Mouse (Mus musculus): ENCODE data around the gene Nup133. TPM values are rescaled to one million over a fixed set of nuclear protein-coding genes. Genes with fewer than 3 reads are reported as not detected.

Nup133 gene
- polyA plus RNA-seq, 1 experiment from 2014 or later, result 39.5 TPM

- WGBS, result 86% methylated on average over 3 of the region's 3 CpGs
- no peak overlapping the region for H3K4me2 ChIP-seq (ENCODE audit: low read depth, low read length)
Observed at GRCm38 (mm10) chr8:123925671-123926070, 23.4 kb downstream of the Nup133 start.

DNA sequence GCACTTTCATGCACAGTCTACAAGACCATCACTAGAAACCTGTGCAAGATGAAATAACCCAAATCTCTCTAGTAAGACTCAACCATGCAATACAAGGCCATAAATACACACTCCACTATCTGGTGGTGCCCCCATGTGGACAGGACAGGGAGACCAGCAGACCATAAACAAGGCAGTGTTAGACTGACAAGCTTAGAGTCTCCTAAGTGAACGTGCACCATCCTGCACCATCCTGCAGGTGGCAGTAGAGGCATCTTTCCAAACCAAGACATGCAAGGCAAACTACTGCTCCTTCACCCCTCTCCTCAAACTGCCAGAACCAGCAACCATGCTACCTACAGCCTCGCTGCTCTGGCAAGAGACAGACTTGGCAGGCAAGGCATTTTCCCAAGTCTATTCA is 24.3 kb downstream of the Nup133 start:
- Histone ChIP-seq H3K36me3 (ENCODE audit: control insufficient read depth, insufficient read depth, low read length) (peaks cover 51% of the 10 kb centered on the region), H3K4me3 (ENCODE audit: low read length) (no peak overlapping the region), H3K9me3 (ENCODE audit: control insufficient read depth, low read length) (no peaks in the 10 kb centered on the region), H3K9ac (ENCODE audit: low read length) (no peak overlapping the region), H3K27me3 (ENCODE audit: control insufficient read depth, insufficient read depth, low read depth, low read length) (no peaks in the 10 kb centered on the region), H3K4me1 (replicated peaks; ENCODE audit: control insufficient read depth, insufficient read depth, low read length) (no peaks in the 10 kb centered on the region), H3K4me2 (ENCODE audit: low read depth, low read length) (no peak overlapping the region), H3K27ac (ENCODE audit: low read length) (no peak overlapping the region)
- WGBS, result 8% methylated on average over 2 of the region's 2 CpGs
- peak; percentile 59; the same call in 1 of the 2 replicates for ATAC-seq (ENCODE audit: low read depth)

More at GRCm38 (mm10) chr8:123925671-123926070, 23.4 kb downstream of the Nup133 start:
- H3K9me3 ChIP-seq (ENCODE audit: control insufficient read depth, low read length), result no peaks in the 10 kb centered on the region
- H3K4me3 ChIP-seq (ENCODE audit: low read length), result no peak overlapping the region
- H3K4me1 ChIP-seq (replicated peaks; ENCODE audit: control insufficient read depth, insufficient read depth, low read length), result no peaks in the 10 kb centered on the region
- no peak overlapping the region for H3K27ac ChIP-seq (ENCODE audit: low read length)
- no peak overlapping the region for H3K9ac ChIP-seq (ENCODE audit: low read length)
- H3K27me3 ChIP-seq (ENCODE audit: control insufficient read depth, insufficient read depth, low read depth, low read length), result no peaks in the 10 kb centered on the region
- peaks cover 51% of the 10 kb centered on the region for H3K36me3 ChIP-seq (ENCODE audit: control insufficient read depth, insufficient read depth, low read length)
- ATAC-seq (ENCODE audit: low read depth), result no peak

DNA sequence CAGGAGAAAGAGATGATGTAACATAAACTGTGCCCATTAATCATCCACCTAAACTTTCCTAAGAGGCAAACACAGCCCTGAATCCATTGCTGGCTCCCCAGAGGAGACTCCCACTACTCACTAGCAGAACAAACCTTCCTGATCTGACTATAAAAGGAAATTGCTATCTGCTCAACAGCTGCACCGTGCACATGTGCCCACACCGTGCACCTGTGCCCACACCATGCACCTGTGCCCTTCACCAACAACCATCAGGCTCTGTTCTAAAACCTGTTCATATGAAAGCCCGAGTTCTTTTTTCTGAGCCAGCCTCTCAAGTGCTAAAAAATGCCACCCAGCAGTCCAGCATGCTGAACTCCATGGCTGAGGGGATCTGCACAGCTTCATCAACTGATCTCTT is 34.4 kb downstream of the Nup133 start:
- 96% methylated on average over 3 of the region's 3 CpGs for WGBS
- Histone ChIP-seq H3K9ac (ENCODE audit: low read length) (no peak overlapping the region), H3K4me3 (ENCODE audit: low read length) (no peak overlapping the region), H3K4me1 (replicated peaks; ENCODE audit: control insufficient read depth, insufficient read depth, low read length) (no peaks in the 10 kb centered on the region), H3K27me3 (ENCODE audit: control insufficient read depth, insufficient read depth, low read depth, low read length) (no peaks in the 10 kb centered on the region), H3K4me2 (ENCODE audit: low read depth, low read length) (no peak overlapping the region), H3K36me3 (ENCODE audit: control insufficient read depth, insufficient read depth, low read length) (peaks cover 41% of the 10 kb centered on the region), H3K9me3 (ENCODE audit: control insufficient read depth, low read length) (no peaks in the 10 kb centered on the region), H3K27ac (ENCODE audit: low read length) (no peak overlapping the region)
- no peak for ATAC-seq (ENCODE audit: low read depth)

- no peak overlapping the region for H3K27ac ChIP-seq (ENCODE audit: low read length)
- no peaks in the 10 kb centered on the region for H3K27me3 ChIP-seq (ENCODE audit: control insufficient read depth, insufficient read depth, low read depth, low read length)
- H3K4me3 ChIP-seq (ENCODE audit: low read length), result no peak overlapping the region
- ATAC-seq (ENCODE audit: low read depth), result no peak
- 89% methylated on average over 4 of the region's 4 CpGs for WGBS
- no peaks in the 10 kb centered on the region for H3K4me1 ChIP-seq (replicated peaks; ENCODE audit: control insufficient read depth, insufficient read depth, low read length)
- H3K4me2 ChIP-seq (ENCODE audit: low read depth, low read length), result no peak overlapping the region
- no peak overlapping the region for H3K9ac ChIP-seq (ENCODE audit: low read length)
- H3K9me3 ChIP-seq (ENCODE audit: control insufficient read depth, low read length), result no peaks in the 10 kb centered on the region
- peaks cover 36% of the 10 kb centered on the region for H3K36me3 ChIP-seq (ENCODE audit: control insufficient read depth, insufficient read depth, low read length)
Observed at GRCm38 (mm10) chr8:123912265-123912664, 36.8 kb downstream of the Nup133 start.

DNA sequence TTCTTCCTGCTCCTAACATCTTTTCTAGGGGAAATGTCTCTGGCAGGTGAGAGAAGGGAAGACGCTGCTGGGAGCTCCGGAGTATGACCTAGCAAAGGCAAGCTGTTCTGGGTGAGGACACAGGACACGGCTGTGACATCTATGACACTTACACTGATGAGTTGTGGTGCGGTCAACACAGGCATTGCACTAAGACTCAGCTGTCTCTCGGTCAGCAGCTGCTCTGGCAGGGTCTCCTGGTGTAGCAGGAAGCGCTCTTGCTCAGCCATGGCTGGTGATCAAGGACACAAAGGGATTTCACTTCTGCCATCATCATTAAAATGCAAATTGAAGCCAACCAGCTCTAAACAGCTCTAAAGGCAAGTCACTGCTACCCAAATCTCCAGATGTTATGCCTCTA is 41.5 kb downstream of the Nup133 start:
- Histone ChIP-seq H3K4me1 (replicated peaks; ENCODE audit: control insufficient read depth, insufficient read depth, low read length) (no peaks in the 10 kb centered on the region), H3K27ac (ENCODE audit: low read length) (no peak overlapping the region), H3K4me3 (ENCODE audit: low read length) (no peak overlapping the region), H3K9me3 (ENCODE audit: control insufficient read depth, low read length) (no peaks in the 10 kb centered on the region), H3K4me2 (ENCODE audit: low read depth, low read length) (no peak overlapping the region), H3K9ac (ENCODE audit: low read length) (no peak overlapping the region), H3K27me3 (ENCODE audit: control insufficient read depth, insufficient read depth, low read depth, low read length) (no peaks in the 10 kb centered on the region), H3K36me3 (ENCODE audit: control insufficient read depth, insufficient read depth, low read length) (peaks cover 43% of the 10 kb centered on the region)
- no peak for ATAC-seq (ENCODE audit: low read depth)
- WGBS, result 89% methylated on average over 6 of the region's 6 CpGs

DNA sequence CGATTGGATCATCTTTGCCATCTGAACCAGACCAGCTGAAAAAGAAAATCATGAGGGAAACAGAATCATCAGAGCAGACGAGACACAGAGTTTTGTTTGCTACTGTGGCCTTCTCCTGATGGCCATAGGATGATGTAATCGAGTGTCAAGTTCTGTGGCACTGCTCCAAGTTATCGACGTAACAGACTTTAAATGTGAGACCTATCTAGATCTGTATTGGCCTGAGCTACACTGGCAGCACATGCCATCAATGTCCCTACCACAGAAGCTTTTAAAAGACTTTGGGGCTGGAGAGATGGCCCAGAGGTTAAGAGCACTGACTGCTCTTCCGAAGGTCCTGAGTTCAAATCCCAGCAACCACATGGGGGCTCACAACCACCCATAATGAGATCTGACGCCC is 46.4 kb downstream of the Nup133 start:
- Histone ChIP-seq H3K4me1 (replicated peaks; ENCODE audit: control insufficient read depth, insufficient read depth, low read length) (no peaks in the 10 kb centered on the region), H3K9ac (ENCODE audit: low read length) (no peak overlapping the region), H3K9me3 (ENCODE audit: control insufficient read depth, low read length) (no peaks in the 10 kb centered on the region), H3K27me3 (ENCODE audit: control insufficient read depth, insufficient read depth, low read depth, low read length) (no peaks in the 10 kb centered on the region), H3K4me2 (ENCODE audit: low read depth, low read length) (no peak overlapping the region), H3K36me3 (ENCODE audit: control insufficient read depth, insufficient read depth, low read length) (peaks cover 35% of the 10 kb centered on the region), H3K27ac (ENCODE audit: low read length) (no peak overlapping the region), H3K4me3 (ENCODE audit: low read length) (no peak overlapping the region)
- 66% methylated on average over 7 of the region's 7 CpGs for WGBS
- ATAC-seq (ENCODE audit: low read depth), result no peak

DNA sequence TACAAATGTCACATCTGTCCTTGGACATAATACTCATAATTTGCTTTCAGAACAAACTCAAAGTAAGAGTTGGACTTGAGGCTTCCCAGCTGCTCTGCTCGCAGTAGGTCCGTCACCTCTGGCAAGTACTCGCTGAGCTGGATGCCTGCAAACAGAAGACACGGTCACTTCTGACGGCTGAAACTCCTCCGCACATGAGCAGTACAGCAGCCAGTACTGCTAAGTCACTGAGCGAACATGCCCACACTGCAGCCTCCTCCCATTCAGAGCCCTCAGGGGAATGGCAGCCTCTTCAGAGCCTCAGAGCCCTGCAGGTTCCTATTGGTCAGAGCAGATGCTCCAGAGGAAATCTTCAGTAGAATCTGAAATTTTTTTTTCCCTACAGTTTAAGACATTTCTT is 49.7 kb downstream of the Nup133 start:
- peaks cover 12% of the 10 kb centered on the region for H3K27me3 ChIP-seq (ENCODE audit: control insufficient read depth, insufficient read depth, low read depth, low read length)
- no peak for ATAC-seq (ENCODE audit: low read depth)
- H3K4me1 ChIP-seq (replicated peaks; ENCODE audit: control insufficient read depth, insufficient read depth, low read length), result no peaks in the 10 kb centered on the region
- no peaks in the 10 kb centered on the region for H3K9me3 ChIP-seq (ENCODE audit: control insufficient read depth, low read length)
- H3K4me3 ChIP-seq (ENCODE audit: low read length), result no peak overlapping the region
- 81% methylated on average over 7 of the region's 7 CpGs for WGBS
- H3K9ac ChIP-seq (ENCODE audit: low read length), result no peak overlapping the region
- no peak overlapping the region for H3K4me2 ChIP-seq (ENCODE audit: low read depth, low read length)
- peaks cover 21% of the 10 kb centered on the region for H3K36me3 ChIP-seq (ENCODE audit: control insufficient read depth, insufficient read depth, low read length)
- no peak overlapping the region for H3K27ac ChIP-seq (ENCODE audit: low read length)

- ATAC-seq (ENCODE audit: low read depth), result no peak
- no peak overlapping the region for H3K4me3 ChIP-seq (ENCODE audit: low read length)
- WGBS, result 88% methylated on average over 5 of the region's 5 CpGs
- no peaks in the 10 kb centered on the region for H3K4me1 ChIP-seq (replicated peaks; ENCODE audit: control insufficient read depth, insufficient read depth, low read length)
- H3K27ac ChIP-seq (ENCODE audit: low read length), result no peak overlapping the region
- no peaks in the 10 kb centered on the region for H3K9me3 ChIP-seq (ENCODE audit: control insufficient read depth, low read length)
- H3K9ac ChIP-seq (ENCODE audit: low read length), result no peak overlapping the region
- H3K36me3 ChIP-seq (ENCODE audit: control insufficient read depth, insufficient read depth, low read length), result peaks cover 14% of the 10 kb centered on the region
- H3K4me2 ChIP-seq (ENCODE audit: low read depth, low read length), result no peak overlapping the region
- H3K27me3 ChIP-seq (ENCODE audit: control insufficient read depth, insufficient read depth, low read depth, low read length), result peaks cover 20% of the 10 kb centered on the region
Observed at GRCm38 (mm10) chr8:123898576-123898975, 50.5 kb downstream of the Nup133 start.

- no peak overlapping the region for H3K4me3 ChIP-seq (ENCODE audit: low read length)
- no peak overlapping the region for H3K27ac ChIP-seq (ENCODE audit: low read length)
- 51% methylated on average over 10 of the region's 10 CpGs for WGBS
- no peaks in the 10 kb centered on the region for H3K9me3 ChIP-seq (ENCODE audit: control insufficient read depth, low read length)
- H3K9ac ChIP-seq (ENCODE audit: low read length), result no peak overlapping the region
- peaks cover 38% of the 10 kb centered on the region for H3K27me3 ChIP-seq (ENCODE audit: control insufficient read depth, insufficient read depth, low read depth, low read length)
- H3K36me3 ChIP-seq (ENCODE audit: control insufficient read depth, insufficient read depth, low read length), result peaks cover 2% of the 10 kb centered on the region
- H3K4me2 ChIP-seq (ENCODE audit: low read depth, low read length), result no peak overlapping the region
- no peaks in the 10 kb centered on the region for H3K4me1 ChIP-seq (replicated peaks; ENCODE audit: control insufficient read depth, insufficient read depth, low read length)
- ATAC-seq (ENCODE audit: low read depth), result no peak
Observed at GRCm38 (mm10) chr8:123896774-123897173, 52.3 kb downstream of the Nup133 start.

- 50% methylated on average over 14 of the region's 14 CpGs for WGBS
- no peak overlapping the region for H3K4me3 ChIP-seq (ENCODE audit: low read length)
Observed at GRCm38 (mm10) chr8:123896366-123896761, 52.7 kb downstream of the Nup133 start.

More at GRCm38 (mm10) chr8:123896366-123896761, 52.7 kb downstream of the Nup133 start:
- Histone ChIP-seq H3K27me3 (ENCODE audit: control insufficient read depth, insufficient read depth, low read depth, low read length) (peaks cover 42% of the 10 kb centered on the region), H3K27ac (ENCODE audit: low read length) (no peak overlapping the region), H3K9me3 (ENCODE audit: control insufficient read depth, low read length) (no peaks in the 10 kb centered on the region), H3K4me1 (replicated peaks; ENCODE audit: control insufficient read depth, insufficient read depth, low read length) (no peaks in the 10 kb centered on the region), H3K4me2 (ENCODE audit: low read depth, low read length) (no peak overlapping the region), H3K36me3 (ENCODE audit: control insufficient read depth, insufficient read depth, low read length) (no peaks in the 10 kb centered on the region; the same call in 1 of the 2 replicates), H3K9ac (ENCODE audit: low read length) (no peak overlapping the region)
- ATAC-seq (ENCODE audit: low read depth), result no peak
